Mouse (Mus musculus) embryonic facial prominence, embryonic 11.5 days (tissue): ENCODE measurements around the gene Ralgapa2. TPM values are rescaled to one million over a fixed set of nuclear protein-coding genes. Genes with fewer than 3 reads are reported as not detected.

Source experiments
- ATAC-seq: fragments of 200-750 bp; cut with Nextera tagmentation; replicated peaks from 2 replicates; pipeline ENCODE4 v1.8.0; 2017; ENCODE audit warnings: low read depth; ENCODE audit not compliant: insufficient number of reproducible peaks, low FRiP score, low TSS enrichment
- DNase-seq: peaks from one replicate; pipeline ENCODE4 v3.0.0-alpha.2; 2015; ENCODE audit warnings: low spot score
- H3K27ac ChIP-seq: fragments of 300-500 bp; sonication (generic); replicated peaks from 2 replicates; pipeline ENCODE4 v1.5.1; 2014; ENCODE audit warnings: mild to moderate bottlenecking, low read depth, low read length, control low read depth
- H3K27me3 ChIP-seq: fragments of 300-500 bp; sonication (generic); 2 replicates; pipeline ENCODE4 v1.6.1; 2014; ENCODE audit warnings: mild to moderate bottlenecking, low read length, moderate library complexity, mixed read lengths; ENCODE audit not compliant: control insufficient read depth, insufficient read depth
- H3K36me3 ChIP-seq: fragments of 300-500 bp; sonication (generic); replicated peaks from 2 replicates; pipeline ENCODE4 v1.6.1; 2014; ENCODE audit warnings: low read depth, mild to moderate bottlenecking, low read length, moderate library complexity, mixed read lengths; ENCODE audit not compliant: control insufficient read depth, insufficient read depth
- H3K4me1 ChIP-seq: fragments of 300-500 bp; sonication (generic); 2 replicates; pipeline ENCODE4 v1.6.1; 2014; ENCODE audit warnings: low read length, mixed read lengths; ENCODE audit not compliant: control insufficient read depth, insufficient read depth
- H3K4me2 ChIP-seq: fragments of 300-500 bp; sonication (generic); 2 replicates; pipeline ENCODE4 v1.6.1; 2014; ENCODE audit warnings: low read depth, mild to moderate bottlenecking, control low read depth, low read length, moderate library complexity
- H3K4me3 ChIP-seq: fragments of 300-500 bp; sonication (generic); 2 replicates; pipeline ENCODE4 v1.5.1; 2014; ENCODE audit warnings: low read depth, low read length, control low read depth
- H3K9ac ChIP-seq: fragments of 300-500 bp; sonication (generic); replicated peaks from 2 replicates; pipeline ENCODE4 v1.6.1; 2014; ENCODE audit warnings: mild to moderate bottlenecking, control low read depth, low read length
- H3K9me3 ChIP-seq: fragments of 300-500 bp; sonication (generic); replicated peaks from 2 replicates; pipeline ENCODE4 v1.6.1; 2016; ENCODE audit warnings: mild to moderate bottlenecking, low read length, inconsistent platforms, mixed read lengths; ENCODE audit not compliant: control insufficient read depth
- WGBS: fragments of 180-500 bp; shearing (Covaris S2); extraction: QIAGEN DNeasy Blood & Tissue Kit; methylation state at CpG from one replicate; pipeline ENCODE4 v1.1.7; 2014; 5-methylcytosine and 5-hydroxymethylcytosine counted together
- polyA plus RNA-seq: library from polyadenylated mRNA; unstranded; fragments of >200 nt; fragmentation: Nextera tagmentation; extraction: Ambion mirVana; gene quantifications from 2 replicates; pipeline ENCODE4 v1.2.1, GENCODE M21; 2014

Ralgapa2 gene
- polyA plus RNA-seq, 1 experiment from 2014 or later, result 8.2 TPM

- no peak overlapping the region for H3K27ac ChIP-seq
- peak; percentile 57; the same call in 1 of the 2 replicates for ATAC-seq
Observed at GRCm38 (mm10) chr2:146307060-146307459, 205.1 kb downstream of the Ralgapa2 start.

GRCm38 (mm10) chr2:146302094-146302699 is 209.9 kb downstream of the Ralgapa2 start:
- DNase-seq (peak; percentile 43), ATAC-seq (no peak)
- no peak overlapping the region for H3K27ac ChIP-seq

More at GRCm38 (mm10) chr2:146307060-146307459, 205.1 kb downstream of the Ralgapa2 start:
- no peaks in the 10 kb centered on the region for H3K36me3 ChIP-seq
- 32% methylated on average over 3 of the region's 3 CpGs for WGBS
- H3K4me2 ChIP-seq, result no peak overlapping the region
- no peak overlapping the region for H3K4me3 ChIP-seq
- no peaks in the 10 kb centered on the region for H3K27me3 ChIP-seq
- H3K4me1 ChIP-seq, result no peaks in the 10 kb centered on the region
- H3K9ac ChIP-seq, result no peak overlapping the region
- no peaks in the 10 kb centered on the region for H3K9me3 ChIP-seq
- DNase-seq, result peak; percentile 63

DNA sequence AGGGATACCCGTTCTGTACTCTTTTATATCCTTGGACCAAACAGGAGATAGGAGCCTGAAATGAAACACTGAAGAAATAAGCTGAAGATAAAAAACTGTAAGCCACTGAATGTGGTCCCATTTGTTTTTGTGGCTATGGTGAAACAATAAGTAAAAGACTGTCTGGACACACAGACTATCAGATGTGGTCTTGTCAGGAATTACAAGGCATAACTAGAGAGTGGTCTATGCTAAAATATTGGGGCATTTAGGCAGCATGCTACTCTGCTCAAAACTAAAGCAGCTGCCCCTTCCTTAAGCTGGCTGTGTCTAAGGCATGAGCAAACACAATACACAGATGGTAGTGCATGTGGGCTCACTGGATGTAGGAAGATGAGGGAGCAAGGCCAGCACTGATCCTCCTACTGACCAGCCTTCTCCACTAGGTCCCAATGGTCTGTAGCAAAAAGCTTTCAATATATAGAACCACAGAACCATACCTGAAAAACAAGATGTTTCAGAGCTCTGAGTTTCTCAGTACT is 211.6 kb downstream of the Ralgapa2 start:
- no peaks in the 10 kb centered on the region for H3K4me1 ChIP-seq
- 68% methylated on average over 1 of the region's 1 CpGs for WGBS

More at GRCm38 (mm10) chr2:146302094-146302699, 209.9 kb downstream of the Ralgapa2 start:
- Histone ChIP-seq H3K4me2 (no peak overlapping the region), H3K9ac (no peak overlapping the region), H3K9me3 (no peaks in the 10 kb centered on the region), H3K4me3 (no peak overlapping the region), H3K4me1 (no peaks in the 10 kb centered on the region), H3K27me3 (no peaks in the 10 kb centered on the region), H3K36me3 (no peaks in the 10 kb centered on the region)
- WGBS, result 18% methylated on average over 9 of the region's 9 CpGs

DNA sequence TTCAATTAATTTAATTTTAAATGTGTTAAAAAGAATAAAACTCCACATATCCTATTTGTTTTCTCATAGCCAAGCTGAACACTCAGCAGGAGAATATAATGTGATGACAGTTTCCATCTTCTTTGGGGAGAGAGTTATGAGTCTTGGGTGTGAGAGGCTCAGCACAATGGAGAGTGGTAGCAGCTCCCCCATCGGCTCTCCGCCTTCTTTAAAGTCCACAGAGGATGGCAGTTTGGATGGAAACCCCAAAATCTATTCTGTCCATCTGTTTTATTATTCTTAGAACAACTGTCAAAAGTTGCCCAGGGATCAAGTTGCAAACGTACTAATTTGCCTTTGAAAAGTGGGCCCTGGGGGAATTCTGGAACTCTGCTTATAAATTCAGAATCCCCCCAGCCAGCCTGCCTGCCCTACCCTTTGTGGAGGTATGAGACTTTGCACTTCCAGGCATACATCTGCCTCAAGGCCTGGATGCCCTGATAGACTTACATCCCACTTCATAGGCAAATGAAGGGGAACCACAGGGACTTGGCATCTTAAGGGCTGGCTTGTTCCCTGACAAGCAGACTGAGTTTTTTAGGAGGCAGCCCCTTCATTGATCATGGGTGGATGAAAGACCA is 212.2 kb downstream of the Ralgapa2 start:
- peak; percentile 63; the same call in 1 of the 2 replicates for ATAC-seq
- H3K27me3 ChIP-seq, result no peaks in the 10 kb centered on the region
- H3K9me3 ChIP-seq, result no peaks in the 10 kb centered on the region
- H3K27ac ChIP-seq, result no peak overlapping the region
- H3K4me2 ChIP-seq, result no peak overlapping the region
- no peak overlapping the region for H3K9ac ChIP-seq
- peak; percentile 46 for DNase-seq
- no peaks in the 10 kb centered on the region for H3K36me3 ChIP-seq
- 30% methylated on average over 3 of the region's 3 CpGs for WGBS
- H3K4me1 ChIP-seq, result no peaks in the 10 kb centered on the region
- H3K4me3 ChIP-seq, result no peak overlapping the region

More for the DNA sequence above, 211.6 kb downstream of the Ralgapa2 start:
- no peak for DNase-seq
- ATAC-seq, result no peak
- no peaks in the 10 kb centered on the region for H3K27me3 ChIP-seq
- no peak overlapping the region for H3K4me3 ChIP-seq
- no peak overlapping the region for H3K27ac ChIP-seq
- no peak overlapping the region for H3K4me2 ChIP-seq
- H3K9ac ChIP-seq, result no peak overlapping the region
- no peaks in the 10 kb centered on the region for H3K9me3 ChIP-seq
- no peaks in the 10 kb centered on the region for H3K36me3 ChIP-seq

- WGBS, result 77% methylated on average over 9 of the region's 9 CpGs
- H3K9ac ChIP-seq, result no peak overlapping the region
Observed at GRCm38 (mm10) chr2:146293538-146293937, 218.6 kb downstream of the Ralgapa2 start.

DNA sequence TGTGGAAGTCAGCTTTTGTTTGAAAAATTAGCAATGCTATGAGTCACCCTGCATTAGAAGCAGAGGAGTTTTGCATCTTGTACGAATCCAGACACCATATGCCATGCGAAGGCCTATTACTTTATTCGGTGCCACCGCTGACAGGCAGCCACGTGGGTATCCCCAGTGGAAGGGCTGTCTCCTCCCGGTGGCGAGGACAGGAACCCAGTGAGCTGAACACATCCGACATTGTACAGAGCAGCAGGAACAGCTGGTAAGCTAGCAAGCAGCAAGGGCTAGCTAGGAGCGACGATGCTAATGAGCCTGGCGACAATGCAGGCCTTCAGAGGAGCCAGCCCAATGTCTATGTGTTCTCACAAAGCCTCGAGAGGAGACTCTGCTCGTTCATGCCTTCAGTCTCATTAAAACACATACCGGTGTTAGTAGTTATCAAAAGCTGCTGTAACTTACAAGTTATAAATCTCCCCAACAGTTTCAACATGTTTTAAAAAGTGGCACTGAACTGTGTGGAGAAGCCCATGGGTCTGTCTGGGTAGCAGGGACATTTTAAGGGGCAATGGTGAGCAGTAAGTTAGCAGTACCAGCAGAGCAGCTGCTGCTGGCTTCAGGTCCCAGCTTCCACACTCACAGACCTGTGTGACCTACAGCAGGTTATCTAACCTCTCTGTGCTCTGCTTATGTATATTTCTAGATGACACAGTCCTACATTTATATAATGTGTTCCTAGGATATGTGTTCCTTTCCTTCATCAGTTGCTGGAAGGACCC is 221.1 kb downstream of the Ralgapa2 start:
- H3K4me1 ChIP-seq, result no peaks in the 10 kb centered on the region
- no peaks in the 10 kb centered on the region for H3K9me3 ChIP-seq
- H3K27ac ChIP-seq, result no peak overlapping the region
- ATAC-seq (peak; percentile 86), DNase-seq (peak; percentile 46)
- H3K36me3 ChIP-seq, result no peaks in the 10 kb centered on the region
- 27% methylated on average over 14 of the region's 14 CpGs for WGBS
- no peak overlapping the region for H3K4me2 ChIP-seq
- no peak overlapping the region for H3K9ac ChIP-seq
- H3K27me3 ChIP-seq, result no peaks in the 10 kb centered on the region
- H3K4me3 ChIP-seq, result no peak overlapping the region

More at GRCm38 (mm10) chr2:146293538-146293937, 218.6 kb downstream of the Ralgapa2 start:
- ATAC-seq (no peak), DNase-seq (no peak)
- Histone ChIP-seq H3K4me3 (no peak overlapping the region), H3K27me3 (no peaks in the 10 kb centered on the region), H3K4me2 (no peak overlapping the region), H3K9me3 (no peaks in the 10 kb centered on the region), H3K36me3 (no peaks in the 10 kb centered on the region), H3K4me1 (no peaks in the 10 kb centered on the region), H3K27ac (no peak overlapping the region)

DNA sequence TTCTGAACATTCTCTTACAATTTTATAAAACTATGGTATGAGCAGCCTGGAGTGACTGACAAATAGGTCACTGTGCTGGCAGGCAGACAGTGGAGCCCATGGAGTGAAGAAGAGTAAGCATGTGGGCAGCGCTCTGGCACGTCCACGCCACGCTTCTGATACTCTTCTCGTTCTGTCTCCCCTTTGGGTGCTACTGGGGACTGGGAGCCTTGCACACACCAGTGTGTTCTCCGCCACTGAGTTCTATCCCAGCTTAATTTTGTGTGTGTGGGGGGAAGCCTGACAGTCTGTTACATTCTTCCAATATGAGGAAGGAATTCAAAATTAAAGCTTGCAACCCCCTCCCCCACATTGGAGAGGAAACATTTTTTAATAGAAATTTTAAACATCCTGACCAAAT is 221.8 kb downstream of the Ralgapa2 start:
- ATAC-seq, result no peak
- 88% methylated on average over 6 of the region's 6 CpGs for WGBS
- H3K36me3 ChIP-seq, result no peaks in the 10 kb centered on the region

More for the DNA sequence above, 221.8 kb downstream of the Ralgapa2 start:
- no peaks in the 10 kb centered on the region for H3K27me3 ChIP-seq
- no peak overlapping the region for H3K4me2 ChIP-seq
- H3K9ac ChIP-seq, result no peak overlapping the region
- H3K4me1 ChIP-seq, result no peaks in the 10 kb centered on the region
- H3K4me3 ChIP-seq, result no peak overlapping the region
- no peak overlapping the region for H3K27ac ChIP-seq
- DNase-seq, result no peak
- H3K9me3 ChIP-seq, result no peaks in the 10 kb centered on the region
